Mouse (Mus musculus): ENCODE measurements around the gene Mbd4. TPM values are rescaled to one million over a fixed set of nuclear protein-coding genes. Genes with fewer than 3 reads are reported as not detected.
"Not testable (repeated sequence)": the region's sequence is repeated elsewhere in the genome, so short reads cannot be mapped to it uniquely, and the experiment has no call there.

The Mbd4 gene
- total RNA-seq, 2 experiments from 2014 or later, result 1.4 to 2.2 TPM

DNA sequence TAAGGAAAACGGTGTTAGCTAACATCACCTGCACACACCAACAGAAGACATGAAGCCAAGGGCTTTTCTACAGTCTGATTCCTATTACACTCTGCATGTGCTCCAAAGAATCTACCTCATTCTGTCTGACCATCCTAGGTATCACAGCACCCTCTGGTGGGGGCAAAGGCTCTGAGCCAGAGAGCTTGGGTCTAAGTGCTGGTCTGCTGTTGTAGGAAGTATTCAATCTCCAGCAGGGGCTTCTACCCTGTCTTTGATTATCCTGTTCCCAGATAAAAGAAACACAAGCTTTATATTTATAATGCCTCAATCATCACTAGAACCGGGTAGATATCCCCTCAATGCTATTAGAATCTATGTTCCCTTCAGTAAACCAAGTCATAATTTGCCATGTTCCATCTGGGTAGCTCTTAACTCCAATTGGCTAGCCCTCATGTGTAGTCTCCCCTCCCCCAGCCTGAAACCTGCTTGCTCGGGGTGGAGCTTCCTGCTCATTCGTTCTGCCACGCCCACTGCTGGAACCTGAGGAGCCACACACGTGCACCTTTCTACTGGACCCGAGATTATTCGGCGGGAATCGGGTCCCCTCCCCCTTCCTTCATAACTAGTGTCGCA is 29.2 kb downstream of the Mbd4 start:
- DNase-seq, result peak; percentile 25
- intact Hi-C loops (cut with DNase I; ENCODE audit: low total_unique reads), result not testable (repeated sequence)

- DNase-seq, result no peak
- intact Hi-C loops (cut with DNase I; ENCODE audit: low total_unique reads), result no loop called here
These were observed 31.8 kb downstream of the Mbd4 start for GRCm38 (mm10) chr6:115821216-115821993.

DNA sequence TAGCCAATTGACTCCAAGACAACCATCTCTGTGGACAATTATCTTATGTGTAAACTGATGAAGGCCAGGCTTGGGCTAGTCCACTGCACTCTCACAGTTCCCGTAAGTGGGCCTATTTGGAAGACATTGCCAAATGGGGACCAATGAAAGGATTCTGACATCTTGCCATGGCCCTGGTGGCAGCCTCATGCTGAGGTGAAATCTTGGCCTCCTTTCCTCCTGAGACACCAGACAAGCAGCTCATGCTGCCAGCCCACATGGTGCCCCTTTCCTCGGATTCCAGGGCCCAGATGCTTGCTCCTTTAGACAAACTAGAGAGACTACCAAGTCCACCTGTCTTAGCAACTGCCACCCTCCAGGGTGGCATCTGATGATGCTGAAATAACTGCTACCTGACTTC is 35.0 kb downstream of the Mbd4 start:
- intact Hi-C loops (cut with DNase I; ENCODE audit: low total_unique reads), result no loop called here
- DNase-seq, result no peak

GRCm38 (mm10) chr6:115815041-115815440 is 38.1 kb downstream of the Mbd4 start:
- DNase-seq, result no peak
- intact Hi-C loops (cut with DNase I; ENCODE audit: low total_unique reads), result no loop called here

DNA sequence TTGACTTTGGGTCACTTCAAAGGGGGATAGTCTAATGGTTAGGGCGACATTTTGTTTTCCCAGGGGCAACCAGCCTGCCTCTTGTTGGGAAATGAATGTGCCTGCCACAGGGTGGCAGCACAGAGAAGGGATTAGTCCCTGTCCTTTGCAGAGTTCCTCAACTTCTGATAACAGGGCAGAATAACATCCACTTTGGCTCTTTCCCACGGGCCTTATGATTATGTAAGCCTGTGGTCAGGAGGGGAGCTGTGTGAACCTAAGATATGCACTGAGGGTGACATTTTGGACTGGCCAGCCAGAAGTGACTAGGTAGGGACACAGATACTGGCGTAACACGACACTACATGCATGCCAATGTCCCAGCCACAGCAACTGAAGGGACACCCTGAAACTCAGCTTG is 39.1 kb downstream of the Mbd4 start:
- intact Hi-C loops (cut with DNase I; ENCODE audit: low total_unique reads), result no loop called here
- DNase-seq, result peak; percentile 61

GRCm38 (mm10) chr6:115811606-115812005 is 41.6 kb downstream of the Mbd4 start:
- DNase-seq, result no peak
- intact Hi-C loops (cut with DNase I; ENCODE audit: low total_unique reads), result no loop called here

- intact Hi-C loops (cut with DNase I; ENCODE audit: low total_unique reads), result no loop called here
These were observed 44.5 kb downstream of the Mbd4 start, which contains the start of gene Rpl32 for GRCm38 (mm10) chr6:115808488-115809231. TSS of gene Rpl32 (minus strand) at chr6:115808747.

DNA sequence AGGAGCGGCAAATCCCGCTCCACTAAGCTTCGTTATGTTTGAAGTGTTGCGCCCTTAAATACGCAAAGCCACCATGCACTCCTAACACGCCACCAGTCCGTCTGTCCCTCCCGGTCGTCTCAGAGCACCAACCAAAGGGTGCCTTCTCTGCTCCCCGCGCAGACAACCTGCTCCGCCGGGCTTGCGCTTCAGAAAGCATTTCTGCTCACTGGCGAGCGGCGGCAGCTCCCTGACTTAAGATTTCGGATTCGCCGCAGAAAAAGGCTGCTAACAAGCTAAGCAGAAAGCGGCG is 45.0 kb downstream of the Mbd4 start:
- intact Hi-C loops (cut with DNase I; ENCODE audit: low total_unique reads), result no loop called here
- DNase-seq, result no peak

More at GRCm38 (mm10) chr6:115808488-115809231, 44.5 kb downstream of the Mbd4 start, which contains the start of gene Rpl32:
- peak; percentile 85 for DNase-seq

DNA sequence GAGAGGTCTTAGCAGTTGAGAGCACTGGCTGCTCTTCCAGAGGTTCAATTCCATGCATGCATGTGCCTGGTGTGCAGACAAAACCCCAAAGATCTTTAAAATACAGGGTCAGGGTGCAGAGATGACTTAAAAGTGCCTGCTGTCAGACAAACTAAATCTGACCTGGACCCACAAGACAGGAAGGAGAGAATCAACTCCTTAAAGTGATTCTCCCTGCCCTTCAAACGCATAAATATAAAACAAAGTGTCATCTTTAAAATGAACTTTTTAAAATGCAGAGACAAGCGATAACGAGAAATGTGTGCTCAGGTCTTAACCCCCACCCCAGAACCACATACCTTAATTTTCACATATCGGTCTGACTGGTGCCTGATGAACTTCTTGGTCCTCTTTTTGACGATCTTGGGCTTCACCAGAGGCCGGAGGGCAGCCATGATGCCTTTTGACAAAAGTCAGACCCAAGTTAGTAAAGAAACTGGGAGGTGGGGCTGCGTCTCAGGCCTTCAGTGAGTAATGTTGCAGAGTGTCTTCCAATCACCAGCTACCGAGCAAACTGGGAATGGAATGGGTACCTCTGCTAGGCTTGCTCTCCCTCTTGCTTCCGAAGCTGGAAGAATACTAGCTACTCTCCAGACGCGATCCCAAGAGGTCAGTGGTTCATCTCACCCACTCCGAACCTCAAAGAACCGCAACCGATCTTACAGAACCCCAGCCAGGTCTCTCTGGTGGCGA is 45.5 kb downstream of the Mbd4 start:
- DNase-seq, result no peak
- intact Hi-C loops (cut with DNase I; ENCODE audit: low total_unique reads), result no loop called here

DNA sequence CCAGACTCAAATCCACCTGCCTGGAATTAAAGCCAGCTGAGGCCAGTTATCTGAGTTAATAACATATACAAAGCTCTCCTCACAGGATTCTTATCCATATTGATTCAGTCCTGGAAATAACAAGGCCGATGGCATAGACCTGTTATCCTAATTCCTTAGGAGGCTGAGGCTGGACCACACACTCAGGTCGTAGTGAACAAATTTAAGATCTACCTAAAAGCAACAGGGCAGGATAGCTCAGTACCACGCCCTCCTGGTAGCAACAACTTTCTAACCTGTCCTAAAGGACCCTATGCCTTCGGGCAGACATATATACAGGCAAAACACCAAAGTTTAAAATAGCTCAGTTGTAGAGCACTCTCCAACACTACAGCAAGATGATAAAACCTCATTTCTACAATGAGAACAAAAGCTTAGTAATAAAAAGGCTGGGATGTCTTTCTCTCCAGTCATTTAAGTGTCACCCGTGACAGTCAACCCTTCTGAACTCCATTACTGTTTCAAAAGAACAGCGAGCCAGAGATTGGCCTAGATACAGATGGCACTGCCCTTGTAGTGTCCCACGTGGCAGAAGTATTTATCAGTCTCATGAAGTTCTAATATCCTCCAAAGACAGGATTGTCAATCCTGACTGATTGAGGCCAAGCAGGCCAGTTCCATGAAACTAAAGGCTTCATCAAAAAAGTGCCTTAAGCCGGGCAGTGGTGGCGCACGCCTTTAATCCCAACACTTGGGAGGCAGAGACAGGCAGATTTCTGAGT is 48.6 kb downstream of the Mbd4 start:
- no peak for DNase-seq
- intact Hi-C loops (cut with DNase I; ENCODE audit: low total_unique reads), result no loop called here

DNA sequence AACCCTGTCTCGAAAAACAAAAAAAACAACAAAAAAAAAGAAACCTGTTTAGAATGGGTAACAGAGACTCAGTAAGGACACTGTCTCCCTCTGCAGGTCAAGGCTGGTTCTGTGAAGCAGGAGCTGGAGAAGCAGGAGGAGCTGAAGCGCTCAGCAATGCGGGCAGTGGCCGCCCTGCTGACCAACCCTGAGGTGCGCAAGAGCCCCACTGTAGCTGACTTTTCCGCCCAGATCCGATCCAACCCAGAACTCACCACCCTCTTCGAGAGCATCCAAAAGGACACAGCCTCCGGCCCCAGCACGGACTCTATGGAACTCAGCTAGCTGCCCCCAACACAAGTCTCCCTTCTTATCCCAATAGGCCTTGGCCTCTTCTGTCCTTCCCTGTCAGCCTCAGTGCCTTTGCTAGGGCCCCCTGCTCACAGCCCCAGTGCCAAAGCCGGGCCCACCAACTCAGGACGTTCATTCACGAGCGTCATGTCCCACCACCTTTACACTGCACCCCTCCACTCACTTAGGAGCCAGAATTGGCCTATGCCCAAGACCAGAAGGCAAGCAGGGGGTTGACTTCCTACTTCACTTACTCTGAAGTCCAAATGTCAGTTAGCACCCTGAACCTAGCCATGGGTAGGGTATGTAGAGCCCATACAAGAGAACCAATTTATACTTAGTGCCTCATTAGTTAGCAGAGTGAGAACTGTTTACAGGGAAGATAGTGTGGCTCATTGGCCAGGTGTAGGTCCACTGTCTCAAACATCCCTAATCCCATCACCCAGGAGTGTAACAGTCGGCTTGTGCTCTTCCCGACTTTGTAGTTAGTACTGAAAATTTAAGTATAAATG is 49.4 kb downstream of the Mbd4 start:
- DNase-seq, result peak; percentile 73
- intact Hi-C loops (cut with DNase I; ENCODE audit: low total_unique reads), result no loop called here

DNA sequence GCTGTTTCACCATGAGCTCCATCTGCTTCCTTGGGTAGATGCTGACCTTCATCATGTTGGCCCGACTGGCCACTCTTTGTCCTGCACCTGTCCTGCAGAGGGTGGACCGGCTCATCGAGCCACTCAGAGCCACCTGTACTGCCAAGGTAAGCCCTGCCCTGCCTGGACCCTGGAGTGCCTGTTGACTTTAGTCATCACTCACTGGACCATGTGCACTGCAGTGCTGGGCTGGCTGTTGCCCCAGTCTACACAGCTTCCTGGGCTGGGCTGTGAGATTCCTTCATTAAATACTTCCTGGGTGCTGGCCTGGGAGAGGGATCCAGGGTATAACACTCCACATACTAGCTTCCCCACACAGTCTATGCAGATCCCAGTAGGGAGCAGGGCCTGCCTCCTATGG is 51.4 kb downstream of the Mbd4 start:
- intact Hi-C loops (cut with DNase I; ENCODE audit: low total_unique reads), result no loop called here
- no peak for DNase-seq

GRCm38 (mm10) chr6:115792691-115793215 is 60.4 kb downstream of the Mbd4 start:
- intact Hi-C loops (cut with DNase I; ENCODE audit: low total_unique reads), result no loop called here
- peak; percentile 48 for DNase-seq

GRCm38 (mm10) chr6:115791842-115792686 is 61.1 kb downstream of the Mbd4 start:
- intact Hi-C loops (cut with DNase I; ENCODE audit: low total_unique reads), result no loop called here
- DNase-seq, result peak; percentile 65

DNA sequence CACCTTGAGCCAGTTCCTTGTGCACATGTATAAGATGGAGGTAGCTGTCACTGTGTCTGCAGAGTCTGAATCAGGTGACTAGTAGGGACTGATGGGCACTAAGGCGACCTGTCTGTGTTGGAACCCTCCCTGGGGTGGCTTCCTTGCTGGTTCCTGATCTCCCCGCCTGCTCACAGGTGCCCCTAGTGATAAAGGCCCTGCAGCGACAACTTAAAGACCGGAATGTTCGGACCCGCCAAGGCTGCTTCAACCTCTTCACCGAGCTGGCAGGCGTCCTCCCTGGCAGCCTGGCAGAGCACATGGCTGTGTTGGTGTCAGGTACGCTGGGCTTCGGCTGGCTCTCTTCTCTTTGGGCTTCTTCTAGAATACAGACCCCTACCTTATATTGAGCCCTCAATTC is 62.2 kb downstream of the Mbd4 start:
- intact Hi-C loops (cut with DNase I; ENCODE audit: low total_unique reads), result no loop called here
- no peak for DNase-seq
